Mouse (Mus musculus): ENCODE measurements around the gene Creb3l4. TPM values are rescaled to one million over a fixed set of nuclear protein-coding genes. Genes with fewer than 3 reads are reported as not detected.
A peak's percentile ranks its signal among the peaks of the same experiment; 100 is the strongest.

Gene Creb3l4
- polyA plus RNA-seq, 1 experiment from 2014 or later, result 5.5 TPM

DNA sequence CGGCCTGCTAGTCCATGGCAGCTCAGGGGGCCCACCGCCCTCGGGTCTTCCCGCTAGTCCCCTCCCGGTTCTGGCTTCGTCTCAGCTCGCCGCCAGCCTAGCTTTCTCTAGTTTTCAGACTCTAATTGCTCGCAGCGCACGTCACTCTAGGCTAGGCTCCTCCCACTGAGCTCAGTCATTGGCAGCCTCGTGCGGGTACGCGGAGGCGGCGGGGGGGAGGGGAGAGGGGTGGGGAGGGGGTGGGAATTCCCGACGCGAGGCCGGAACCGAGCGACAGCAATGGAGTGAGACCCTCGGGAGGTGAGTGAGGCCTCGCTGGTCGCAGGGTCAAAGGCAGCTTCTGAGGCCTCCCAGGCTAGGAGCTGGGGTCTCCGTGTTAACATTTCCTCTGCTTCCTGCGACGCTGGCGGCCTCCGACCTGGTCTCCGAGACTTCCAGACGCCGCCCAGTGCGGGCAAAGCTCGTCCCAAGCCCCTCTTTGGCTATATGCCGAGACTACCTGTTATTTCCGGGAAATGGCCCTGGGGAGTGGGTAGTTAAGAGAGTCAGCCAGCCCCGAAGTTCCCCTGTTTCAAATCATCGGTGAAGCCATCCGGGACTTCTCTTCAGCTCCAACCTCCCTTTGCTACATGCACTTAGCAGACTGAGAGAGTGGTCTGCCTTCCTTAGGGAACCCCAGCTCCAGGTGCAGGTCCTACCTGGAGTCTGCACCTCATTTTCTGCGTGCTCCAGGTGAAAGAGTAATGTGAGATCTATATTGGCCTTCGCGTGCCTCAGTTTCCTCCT lies 4.8 kb upstream of the Creb3l4 start, which contains the start of gene Slc39a1:
TSS of gene Slc39a1 (plus strand) at position 213 of the 786 bp plus-strand sequence.
- under 1% methylated on average over 44 of the region's 44 CpGs for WGBS
- H3K4me1 ChIP-seq, result peaks cover 25% of the 10 kb centered on the region
- peak; percentile 96 for ATAC-seq (ENCODE audit: low FRiP score)
- peak within 1 kb of the TSS; percentile 81 for H3K9ac ChIP-seq
- H3K36me3 ChIP-seq (replicated peaks), result peaks cover 22% of the 10 kb centered on the region
- H3K9me3 ChIP-seq, result no peaks in the 10 kb centered on the region
- H3K4me3 ChIP-seq (replicated peaks), result peak within 1 kb of the TSS; percentile 66
- peak within 1 kb of the TSS; percentile 90 for H3K27ac ChIP-seq
- no peaks in the 10 kb centered on the region for H3K27me3 ChIP-seq
- H3K4me2 ChIP-seq, result peak within 1 kb of the TSS; percentile 75

DNA sequence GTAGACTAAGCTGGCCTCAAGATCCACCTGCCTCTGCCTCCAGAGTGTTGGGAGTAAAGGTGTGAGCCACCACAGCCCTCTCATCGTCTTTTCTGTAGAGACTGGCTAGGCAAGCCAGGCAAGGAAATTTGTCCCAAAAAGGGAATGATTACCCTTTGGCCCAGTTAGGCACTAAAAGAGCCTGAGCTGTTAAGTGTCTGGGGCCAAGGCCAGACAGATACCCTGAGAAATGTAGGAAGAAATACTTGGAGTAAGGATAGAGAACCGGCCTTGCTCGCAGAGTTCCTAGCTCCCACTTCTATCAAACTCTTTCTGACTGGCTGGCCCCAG lies 4.3 kb upstream of the Creb3l4 start:
- H3K36me3 ChIP-seq (replicated peaks), result peaks cover 22% of the 10 kb centered on the region
- 0 out of 2 replicates have a peak, but pooled peaks have one; percentile 31 for ATAC-seq (ENCODE audit: low FRiP score)
- H3K9ac ChIP-seq, result peak overlapping the region; percentile 81
- no peaks in the 10 kb centered on the region for H3K9me3 ChIP-seq
- H3K4me2 ChIP-seq, result peak overlapping the region; percentile 75
- peak overlapping the region; percentile 90 for H3K27ac ChIP-seq
- H3K4me1 ChIP-seq, result peaks cover 30% of the 10 kb centered on the region
- peak overlapping the region; percentile 66 for H3K4me3 ChIP-seq (replicated peaks)
- 1% methylated on average over 3 of the region's 3 CpGs for WGBS
- no peaks in the 10 kb centered on the region for H3K27me3 ChIP-seq

GRCm38 (mm10) chr3:90245406-90245805 lies 2.1 kb upstream of the Creb3l4 start:
- no peak overlapping the region for H3K4me3 ChIP-seq (replicated peaks)
- no peak overlapping the region for H3K4me2 ChIP-seq
- no peak overlapping the region for H3K27ac ChIP-seq
- peaks cover 7% of the 10 kb centered on the region for H3K36me3 ChIP-seq (replicated peaks)
- 72% methylated on average over 2 of the region's 2 CpGs for WGBS
- H3K4me1 ChIP-seq, result peaks cover 34% of the 10 kb centered on the region
- ATAC-seq (ENCODE audit: low FRiP score), result no peak
- H3K9me3 ChIP-seq, result no peaks in the 10 kb centered on the region
- H3K9ac ChIP-seq, result no peak overlapping the region
- no peaks in the 10 kb centered on the region for H3K27me3 ChIP-seq

DNA sequence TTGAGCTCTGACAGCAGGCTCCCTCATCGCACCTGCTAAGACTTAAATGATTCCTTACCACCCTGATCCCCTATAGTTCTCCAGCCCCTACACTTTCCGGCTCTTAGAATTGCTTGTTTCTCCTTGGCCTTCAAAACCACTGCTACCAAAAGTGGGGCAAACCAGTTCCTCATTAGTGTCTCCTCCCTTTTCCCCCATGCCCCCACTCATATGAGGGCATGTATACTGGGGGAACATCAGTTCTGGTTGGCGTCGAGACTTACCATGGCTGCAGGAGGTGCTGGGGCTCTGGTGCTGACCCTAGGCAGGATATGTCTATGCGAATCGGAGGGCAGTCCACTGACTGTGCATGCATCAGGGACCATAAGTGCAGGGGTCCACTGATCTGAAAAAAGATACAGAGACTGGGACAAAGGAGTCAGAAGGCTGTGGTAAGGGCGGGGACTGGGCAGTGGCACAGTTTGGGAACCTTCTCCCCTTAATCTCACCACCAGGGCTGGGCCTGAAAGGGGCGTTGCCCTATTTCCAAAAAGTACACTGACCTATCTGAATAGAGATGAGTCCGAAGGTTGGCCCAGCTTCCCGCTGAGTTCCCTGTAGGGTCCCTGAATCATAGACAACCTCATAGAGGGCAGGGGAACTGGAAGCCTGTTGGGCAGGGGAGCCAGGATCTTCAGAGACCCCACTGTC lies 1.5 kb downstream of the Creb3l4 start:
- H3K9ac ChIP-seq, result no peak overlapping the region
- H3K4me3 ChIP-seq (replicated peaks), result no peak overlapping the region
- H3K36me3 ChIP-seq (replicated peaks), result no peaks in the 10 kb centered on the region
- H3K4me2 ChIP-seq, result no peak overlapping the region
- peaks cover 18% of the 10 kb centered on the region for H3K4me1 ChIP-seq
- H3K9me3 ChIP-seq, result no peaks in the 10 kb centered on the region
- ATAC-seq (ENCODE audit: low FRiP score), result no peak
- H3K27me3 ChIP-seq, result no peaks in the 10 kb centered on the region
- 86% methylated on average over 10 of the region's 10 CpGs for WGBS
- H3K27ac ChIP-seq, result no peak overlapping the region

GRCm38 (mm10) chr3:90241251-90241650 lies 2.1 kb downstream of the Creb3l4 start:
- no peak overlapping the region for H3K4me3 ChIP-seq (replicated peaks)
- H3K27ac ChIP-seq, result no peak overlapping the region
- H3K4me1 ChIP-seq, result peaks cover 18% of the 10 kb centered on the region
- no peaks in the 10 kb centered on the region for H3K27me3 ChIP-seq
- no peak for ATAC-seq (ENCODE audit: low FRiP score)
- H3K4me2 ChIP-seq, result no peak overlapping the region
- 87% methylated on average over 2 of the region's 2 CpGs for WGBS
- no peak overlapping the region for H3K9ac ChIP-seq
- no peaks in the 10 kb centered on the region for H3K9me3 ChIP-seq
- peaks cover 3% of the 10 kb centered on the region; the same call in 1 of the 2 replicates for H3K36me3 ChIP-seq (replicated peaks)

- no peaks in the 10 kb centered on the region for H3K9me3 ChIP-seq
- H3K4me1 ChIP-seq, result peaks cover 13% of the 10 kb centered on the region
- peak within 1 kb of the TSS; percentile 88 for H3K27ac ChIP-seq
- no peaks in the 10 kb centered on the region for H3K27me3 ChIP-seq
- peak; percentile 97 for ATAC-seq (ENCODE audit: low FRiP score)
- peak within 1 kb of the TSS; percentile 79 for H3K4me2 ChIP-seq
- H3K4me3 ChIP-seq (replicated peaks), result peak within 1 kb of the TSS; percentile 61
- peaks cover 27% of the 10 kb centered on the region for H3K36me3 ChIP-seq (replicated peaks)
- peak within 1 kb of the TSS; percentile 75 for H3K9ac ChIP-seq
- WGBS, result under 1% methylated on average over 61 of the region's 61 CpGs
These were observed 11.6 kb downstream of the Creb3l4 start, which contains the start of gene Jtb for GRCm38 (mm10) chr3:90231507-90232333. TSS of gene Jtb (plus strand) at chr3:90231597.

GRCm38 (mm10) chr3:90231075-90231474 lies 12.2 kb downstream of the Creb3l4 start:
- 20% methylated on average over 8 of the region's 8 CpGs for WGBS
- no peaks in the 10 kb centered on the region for H3K27me3 ChIP-seq
- ATAC-seq (ENCODE audit: low FRiP score), result no peak; the same call in 1 of the 2 replicates
- H3K27ac ChIP-seq, result peak overlapping the region; percentile 88; the same call in 1 of the 2 replicates
- peaks cover 22% of the 10 kb centered on the region for H3K36me3 ChIP-seq (replicated peaks)
- H3K9me3 ChIP-seq, result no peaks in the 10 kb centered on the region
- H3K9ac ChIP-seq, result peak overlapping the region; percentile 75
- H3K4me2 ChIP-seq, result peak overlapping the region; percentile 79
- peak overlapping the region; percentile 61 for H3K4me3 ChIP-seq (replicated peaks)
- peaks cover 13% of the 10 kb centered on the region for H3K4me1 ChIP-seq

- H3K4me1 ChIP-seq, result peaks cover 18% of the 10 kb centered on the region
- WGBS, result 83% methylated on average over 10 of the region's 10 CpGs
- H3K9ac ChIP-seq, result no peak overlapping the region
- ATAC-seq (ENCODE audit: low FRiP score), result no peak
- no peaks in the 10 kb centered on the region for H3K9me3 ChIP-seq
- H3K27me3 ChIP-seq, result no peaks in the 10 kb centered on the region
- no peak overlapping the region for H3K4me3 ChIP-seq (replicated peaks)
- H3K36me3 ChIP-seq (replicated peaks), result peaks cover 17% of the 10 kb centered on the region
- H3K27ac ChIP-seq, result no peak overlapping the region
- no peak overlapping the region for H3K4me2 ChIP-seq
These were observed 19.0 kb downstream of the Creb3l4 start for GRCm38 (mm10) chr3:90224331-90224730.

DNA sequence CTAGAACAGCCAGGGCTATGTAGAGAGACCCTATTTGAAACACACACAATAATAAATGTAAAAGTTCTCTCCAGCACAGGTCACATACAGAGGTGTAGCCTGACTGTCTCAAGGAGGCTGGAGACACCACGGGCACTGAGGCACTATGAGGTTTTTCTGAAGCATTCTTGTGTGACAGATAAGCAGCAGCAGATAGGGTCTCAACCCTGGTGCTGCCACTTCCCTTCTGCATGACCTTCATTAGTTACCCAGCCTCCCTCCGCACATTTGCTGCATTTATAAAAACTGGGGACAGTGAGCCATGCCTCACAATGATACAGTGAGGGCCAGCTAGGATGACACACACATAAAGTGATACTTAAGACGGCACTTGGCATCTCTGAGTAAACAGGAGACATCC lies 20.4 kb downstream of the Creb3l4 start:
- 88% methylated on average over 3 of the region's 3 CpGs for WGBS
- no peak for ATAC-seq (ENCODE audit: low FRiP score)
- no peak overlapping the region for H3K4me2 ChIP-seq

GRCm38 (mm10) chr3:90222455-90222854 lies 20.9 kb downstream of the Creb3l4 start:
- H3K27ac ChIP-seq, result no peak overlapping the region

More for the DNA sequence above, 20.4 kb downstream of the Creb3l4 start:
- H3K27ac ChIP-seq, result no peak overlapping the region
- no peaks in the 10 kb centered on the region for H3K27me3 ChIP-seq
- peaks cover 18% of the 10 kb centered on the region for H3K4me1 ChIP-seq
- no peaks in the 10 kb centered on the region for H3K9me3 ChIP-seq
- H3K36me3 ChIP-seq (replicated peaks), result peaks cover 17% of the 10 kb centered on the region
- no peak overlapping the region for H3K4me3 ChIP-seq (replicated peaks)
- H3K9ac ChIP-seq, result no peak overlapping the region

GRCm38 (mm10) chr3:90221123-90221522 lies 22.2 kb downstream of the Creb3l4 start:
- Histone ChIP-seq H3K9ac (peak overlapping the region; percentile 63), H3K9me3 (no peaks in the 10 kb centered on the region), H3K4me3 (replicated peaks) (peak overlapping the region; percentile 45), H3K36me3 (replicated peaks) (peaks cover 17% of the 10 kb centered on the region), H3K4me1 (peaks cover 18% of the 10 kb centered on the region), H3K4me2 (peak overlapping the region; percentile 69), H3K27ac (no peak overlapping the region), H3K27me3 (no peaks in the 10 kb centered on the region)
- WGBS, result 23% methylated on average over 5 of the region's 5 CpGs
- no peak for ATAC-seq (ENCODE audit: low FRiP score)

More at GRCm38 (mm10) chr3:90222455-90222854, 20.9 kb downstream of the Creb3l4 start:
- Histone ChIP-seq H3K9ac (no peak overlapping the region), H3K36me3 (replicated peaks) (peaks cover 17% of the 10 kb centered on the region), H3K9me3 (no peaks in the 10 kb centered on the region), H3K4me1 (peaks cover 18% of the 10 kb centered on the region), H3K4me2 (no peak overlapping the region), H3K4me3 (replicated peaks) (no peak overlapping the region), H3K27me3 (no peaks in the 10 kb centered on the region)
- WGBS, result 92% methylated on average over 4 of the region's 4 CpGs
- no peak for ATAC-seq (ENCODE audit: low FRiP score)

GRCm38 (mm10) chr3:90220531-90220951 lies 22.8 kb downstream of the Creb3l4 start:
- H3K9me3 ChIP-seq, result no peaks in the 10 kb centered on the region
- no peaks in the 10 kb centered on the region for H3K27me3 ChIP-seq
- WGBS, result 0% methylated on average over 20 of the region's 20 CpGs
- peak overlapping the region; percentile 61 for H3K27ac ChIP-seq
- peak overlapping the region; percentile 63 for H3K9ac ChIP-seq
- ATAC-seq (ENCODE audit: low FRiP score), result peak; percentile 76
- peaks cover 18% of the 10 kb centered on the region for H3K4me1 ChIP-seq
- H3K4me2 ChIP-seq, result peak overlapping the region; percentile 69
- H3K36me3 ChIP-seq (replicated peaks), result peaks cover 13% of the 10 kb centered on the region
- H3K4me3 ChIP-seq (replicated peaks), result peak overlapping the region; percentile 45

Measured in forebrain, embryonic 12.5 days (tissue).